Mouse (Mus musculus): Measurements from ENCODE around the gene Lnx2. TPM values are rescaled to one million over a fixed set of nuclear protein-coding genes. Genes with fewer than 3 reads are reported as not detected.

Lnx2 gene
- polyA plus RNA-seq, 1 experiment from 2014 or later: 8.1 TPM

DNA sequence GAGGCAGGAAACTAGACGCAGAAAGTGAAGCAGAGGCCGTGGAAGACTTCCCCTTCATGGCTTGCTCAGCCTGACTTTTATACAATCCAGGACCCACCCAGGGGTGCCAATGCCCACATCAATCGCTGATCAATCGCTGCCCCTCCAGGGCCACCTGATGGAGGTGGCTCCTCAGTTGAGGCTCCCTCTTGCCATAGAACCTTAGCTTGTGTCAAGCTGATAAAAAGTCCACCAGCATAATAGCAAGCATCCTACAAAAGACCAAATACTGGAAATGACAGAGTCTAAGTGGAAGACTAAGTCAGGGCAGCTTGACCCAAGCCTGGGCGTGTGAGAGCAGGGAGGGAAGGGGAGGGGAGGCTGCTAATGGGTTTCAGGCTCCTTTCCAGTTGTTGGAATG lies 39.7 kb downstream of the Lnx2 start:
- DNase-seq (ENCODE audit: low spot score) (no peak), ATAC-seq (no peak)
- Histone ChIP-seq H3K4me1 (ENCODE audit: control insufficient read depth, insufficient read depth, low read length) (peaks cover 2% of the 10 kb centered on the region; the same call in 1 of the 2 replicates), H3K9me3 (replicated peaks; ENCODE audit: control insufficient read depth, low read length) (no peaks in the 10 kb centered on the region), H3K36me3 (ENCODE audit: control insufficient read depth, insufficient read depth, low read length) (0 out of 2 replicates have a peak, but pooled peaks cover 2% of the 10 kb centered on the region), H3K27me3 (replicated peaks; ENCODE audit: control insufficient read depth, insufficient read depth, low read length) (no peaks in the 10 kb centered on the region), H3K4me2 (ENCODE audit: low read length) (no peak overlapping the region), H3K27ac (ENCODE audit: low read depth, low read length) (no peak overlapping the region), H3K9ac (ENCODE audit: low read length) (no peak overlapping the region), H3K4me3 (ENCODE audit: low read depth, low read length) (no peak overlapping the region)
- 84% methylated on average over 5 of the region's 5 CpGs for WGBS

DNA sequence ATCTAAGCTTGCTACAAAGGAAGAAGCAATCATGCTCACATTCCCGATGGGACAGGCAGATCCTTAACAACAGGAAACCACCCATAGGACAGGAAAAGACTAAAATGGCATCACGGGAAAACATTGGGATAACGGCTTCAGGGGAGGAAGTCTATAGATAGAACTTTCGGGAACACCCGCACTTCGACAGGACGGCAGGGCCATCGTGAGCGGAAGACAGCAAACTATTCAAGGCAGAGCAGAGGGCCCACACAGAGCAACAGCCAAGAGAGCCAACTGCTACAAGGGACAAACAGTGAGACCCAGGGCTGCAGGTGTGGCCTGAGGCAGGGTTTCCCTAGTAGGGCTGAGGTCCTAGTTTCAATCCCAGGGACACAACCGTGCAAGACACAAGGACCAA lies 40.4 kb downstream of the Lnx2 start:
- Histone ChIP-seq H3K4me1 (ENCODE audit: control insufficient read depth, insufficient read depth, low read length) (peaks cover 2% of the 10 kb centered on the region; the same call in 1 of the 2 replicates), H3K36me3 (ENCODE audit: control insufficient read depth, insufficient read depth, low read length) (0 out of 2 replicates have a peak, but pooled peaks cover 3% of the 10 kb centered on the region), H3K27me3 (replicated peaks; ENCODE audit: control insufficient read depth, insufficient read depth, low read length) (no peaks in the 10 kb centered on the region), H3K4me3 (ENCODE audit: low read depth, low read length) (no peak overlapping the region), H3K9me3 (replicated peaks; ENCODE audit: control insufficient read depth, low read length) (no peaks in the 10 kb centered on the region), H3K27ac (ENCODE audit: low read depth, low read length) (no peak overlapping the region), H3K4me2 (ENCODE audit: low read length) (no peak overlapping the region), H3K9ac (ENCODE audit: low read length) (no peak overlapping the region)
- no peak for DNase-seq (ENCODE audit: low spot score)
- WGBS: 89% methylated on average over 10 of the region's 10 CpGs
- ATAC-seq: no peak

DNA sequence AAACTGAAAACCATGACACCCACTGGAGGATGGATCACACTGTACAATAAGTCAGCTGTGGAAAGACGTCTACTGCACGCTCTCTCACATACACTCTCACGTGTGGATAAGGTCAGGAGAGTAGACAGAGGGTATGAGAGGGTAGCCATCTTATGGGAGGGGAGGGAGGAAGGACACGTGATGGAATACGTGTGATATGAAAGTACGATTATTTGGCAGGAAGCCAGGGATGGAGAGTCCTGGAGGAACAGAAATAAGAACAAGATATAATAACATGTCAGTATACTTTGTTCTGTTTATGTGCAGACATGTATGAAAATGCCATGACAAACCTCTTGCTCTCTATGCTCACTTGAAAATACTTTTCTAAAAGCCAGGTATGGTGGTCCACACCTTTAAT lies 41.1 kb downstream of the Lnx2 start:
- H3K4me3 ChIP-seq (ENCODE audit: low read depth, low read length): no peak overlapping the region
- DNase-seq (ENCODE audit: low spot score): no peak
- no peak overlapping the region for H3K9ac ChIP-seq (ENCODE audit: low read length)
- H3K4me1 ChIP-seq (ENCODE audit: control insufficient read depth, insufficient read depth, low read length): peaks cover 2% of the 10 kb centered on the region; the same call in 1 of the 2 replicates
- H3K9me3 ChIP-seq (replicated peaks; ENCODE audit: control insufficient read depth, low read length): no peaks in the 10 kb centered on the region
- 0 out of 2 replicates have a peak, but pooled peaks cover 3% of the 10 kb centered on the region for H3K36me3 ChIP-seq (ENCODE audit: control insufficient read depth, insufficient read depth, low read length)
- no peaks in the 10 kb centered on the region for H3K27me3 ChIP-seq (replicated peaks; ENCODE audit: control insufficient read depth, insufficient read depth, low read length)
- H3K27ac ChIP-seq (ENCODE audit: low read depth, low read length): no peak overlapping the region
- 89% methylated on average over 6 of the region's 6 CpGs for WGBS
- H3K4me2 ChIP-seq (ENCODE audit: low read length): no peak overlapping the region
- ATAC-seq: no peak

DNA sequence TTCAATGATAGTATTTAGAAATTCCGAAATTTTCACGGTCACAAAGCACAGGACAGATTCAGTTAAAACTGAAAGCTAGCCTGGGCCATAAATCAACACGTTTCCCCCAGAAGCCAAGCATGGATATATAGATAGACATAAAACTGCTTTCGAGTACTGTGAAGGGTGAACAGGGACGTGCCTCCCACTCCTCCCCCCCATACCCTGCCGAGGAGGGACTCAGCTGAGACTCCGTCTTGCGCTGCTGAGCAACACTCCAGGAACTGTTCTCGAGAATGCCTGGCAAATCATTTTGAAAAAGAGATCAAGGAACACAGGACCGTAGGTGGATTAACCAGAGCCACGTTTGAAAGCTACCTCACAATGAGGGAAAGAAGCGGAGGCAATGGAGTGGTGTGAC lies 42.1 kb downstream of the Lnx2 start:
- no peak overlapping the region for H3K4me3 ChIP-seq (ENCODE audit: low read depth, low read length)
- no peaks in the 10 kb centered on the region for H3K9me3 ChIP-seq (replicated peaks; ENCODE audit: control insufficient read depth, low read length)
- no peak overlapping the region for H3K4me2 ChIP-seq (ENCODE audit: low read length)
- H3K27me3 ChIP-seq (replicated peaks; ENCODE audit: control insufficient read depth, insufficient read depth, low read length): no peaks in the 10 kb centered on the region
- peaks cover 2% of the 10 kb centered on the region; the same call in 1 of the 2 replicates for H3K4me1 ChIP-seq (ENCODE audit: control insufficient read depth, insufficient read depth, low read length)
- 0 out of 2 replicates have a peak, but pooled peaks cover 3% of the 10 kb centered on the region for H3K36me3 ChIP-seq (ENCODE audit: control insufficient read depth, insufficient read depth, low read length)
- no peak overlapping the region for H3K9ac ChIP-seq (ENCODE audit: low read length)
- DNase-seq (ENCODE audit: low spot score) (no peak), ATAC-seq (no peak)
- 64% methylated on average over 12 of the region's 12 CpGs for WGBS
- H3K27ac ChIP-seq (ENCODE audit: low read depth, low read length): no peak overlapping the region

DNA sequence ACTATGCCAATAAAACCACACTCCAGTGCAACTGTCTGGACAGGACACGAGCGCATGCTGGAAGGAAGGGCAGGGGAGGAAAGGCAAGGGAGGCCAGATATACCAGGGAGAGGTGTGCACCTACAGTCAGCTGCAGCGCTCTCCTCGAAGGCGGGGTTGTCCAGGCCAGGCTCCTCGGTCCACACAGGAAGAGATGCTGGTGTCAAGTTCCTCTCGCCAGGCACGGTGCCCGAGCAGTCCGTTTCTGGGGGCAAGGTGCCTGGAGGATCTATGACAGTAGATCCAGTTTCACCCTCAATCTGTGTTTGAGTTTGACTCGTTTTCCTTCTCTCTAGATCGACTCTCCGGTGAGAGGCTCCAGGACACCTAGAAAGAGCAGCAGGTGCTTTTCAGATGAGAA lies 43.2 kb downstream of the Lnx2 start:
- DNase-seq (ENCODE audit: low spot score) (no peak), ATAC-seq (no peak)
- Histone ChIP-seq H3K4me2 (ENCODE audit: low read length) (no peak overlapping the region), H3K9me3 (replicated peaks; ENCODE audit: control insufficient read depth, low read length) (no peaks in the 10 kb centered on the region), H3K4me1 (ENCODE audit: control insufficient read depth, insufficient read depth, low read length) (peaks cover 2% of the 10 kb centered on the region; the same call in 1 of the 2 replicates), H3K27me3 (replicated peaks; ENCODE audit: control insufficient read depth, insufficient read depth, low read length) (no peaks in the 10 kb centered on the region), H3K9ac (ENCODE audit: low read length) (no peak overlapping the region), H3K36me3 (ENCODE audit: control insufficient read depth, insufficient read depth, low read length) (peaks cover 3% of the 10 kb centered on the region; the same call in 1 of the 2 replicates), H3K4me3 (ENCODE audit: low read depth, low read length) (no peak overlapping the region), H3K27ac (ENCODE audit: low read depth, low read length) (no peak overlapping the region)
- WGBS: 94% methylated on average over 13 of the region's 13 CpGs

DNA sequence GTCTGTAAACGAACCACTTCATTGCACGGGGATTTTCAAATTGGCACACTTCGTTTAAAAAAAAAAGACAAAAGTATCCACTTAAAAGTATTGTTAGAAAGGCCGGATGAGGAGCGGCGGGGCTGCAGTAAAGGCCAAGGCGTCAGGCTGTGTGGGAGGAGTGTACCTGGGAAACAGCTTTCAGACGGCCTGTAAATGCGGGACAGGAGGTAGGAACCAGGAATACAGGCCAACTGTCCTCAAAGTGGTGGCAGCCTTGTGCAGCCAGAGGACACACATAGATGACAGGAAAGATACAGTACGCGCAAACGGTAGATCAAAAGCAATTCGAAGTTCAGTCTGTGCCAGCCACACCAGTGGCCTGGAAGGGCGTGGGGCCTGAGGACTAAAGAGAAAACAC lies 45.1 kb downstream of the Lnx2 start:
- DNase-seq (ENCODE audit: low spot score): no peak
- Histone ChIP-seq H3K4me3 (ENCODE audit: low read depth, low read length) (no peak overlapping the region), H3K27ac (ENCODE audit: low read depth, low read length) (no peak overlapping the region), H3K4me1 (ENCODE audit: control insufficient read depth, insufficient read depth, low read length) (peaks cover 2% of the 10 kb centered on the region; the same call in 1 of the 2 replicates), H3K36me3 (ENCODE audit: control insufficient read depth, insufficient read depth, low read length) (peaks cover 3% of the 10 kb centered on the region; the same call in 1 of the 2 replicates), H3K4me2 (ENCODE audit: low read length) (no peak overlapping the region), H3K9me3 (replicated peaks; ENCODE audit: control insufficient read depth, low read length) (no peaks in the 10 kb centered on the region), H3K9ac (ENCODE audit: low read length) (no peak overlapping the region), H3K27me3 (replicated peaks; ENCODE audit: control insufficient read depth, insufficient read depth, low read length) (no peaks in the 10 kb centered on the region)
- 67% methylated on average over 14 of the region's 14 CpGs for WGBS
- no peak for ATAC-seq

DNA sequence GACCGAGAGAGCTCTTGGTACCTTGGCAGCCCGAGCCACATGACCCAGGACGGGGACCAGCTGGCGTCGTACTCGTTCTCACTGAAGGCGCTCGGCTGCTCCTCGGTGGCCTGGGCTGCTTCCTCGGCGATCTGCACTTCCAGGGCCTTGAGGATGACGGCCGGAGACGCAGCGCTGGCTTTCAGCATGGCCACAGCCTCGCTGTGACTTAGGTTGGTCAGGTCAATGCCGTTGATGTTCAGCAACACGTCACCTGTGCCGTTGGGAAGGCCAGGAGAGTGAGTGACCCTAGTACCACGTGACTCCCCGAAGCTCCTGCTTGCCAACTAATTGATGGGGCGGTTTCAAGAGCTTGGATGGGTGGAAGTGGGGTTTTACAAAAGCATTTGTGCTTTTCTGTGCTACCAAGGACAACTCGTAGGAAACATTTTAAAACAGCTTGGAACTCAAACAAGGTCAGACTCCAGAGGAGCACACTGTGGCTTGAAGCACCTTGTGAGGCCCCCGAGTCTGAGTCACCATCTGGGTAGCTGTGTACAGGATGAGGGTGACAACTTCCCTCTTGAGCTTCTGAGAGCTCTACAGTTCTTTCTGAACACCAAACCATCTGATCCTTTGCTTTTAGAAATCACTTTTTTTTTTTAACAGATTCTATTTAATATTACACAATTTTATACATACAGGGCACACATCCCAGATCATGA lies 51.9 kb downstream of the Lnx2 start:
- peaks cover 3% of the 10 kb centered on the region; the same call in 1 of the 2 replicates for H3K36me3 ChIP-seq (ENCODE audit: control insufficient read depth, insufficient read depth, low read length)
- ATAC-seq: no peak
- H3K27me3 ChIP-seq (replicated peaks; ENCODE audit: control insufficient read depth, insufficient read depth, low read length): no peaks in the 10 kb centered on the region
- no peak overlapping the region for H3K4me2 ChIP-seq (ENCODE audit: low read length)
- no peak overlapping the region for H3K4me3 ChIP-seq (ENCODE audit: low read depth, low read length)
- 86% methylated on average over 24 of the region's 24 CpGs for WGBS
- H3K9me3 ChIP-seq (replicated peaks; ENCODE audit: control insufficient read depth, low read length): no peaks in the 10 kb centered on the region
- no peak overlapping the region for H3K9ac ChIP-seq (ENCODE audit: low read length)
- no peak overlapping the region for H3K27ac ChIP-seq (ENCODE audit: low read depth, low read length)
- no peak for DNase-seq (ENCODE audit: low spot score)
- H3K4me1 ChIP-seq (ENCODE audit: control insufficient read depth, insufficient read depth, low read length): no peaks in the 10 kb centered on the region

DNA sequence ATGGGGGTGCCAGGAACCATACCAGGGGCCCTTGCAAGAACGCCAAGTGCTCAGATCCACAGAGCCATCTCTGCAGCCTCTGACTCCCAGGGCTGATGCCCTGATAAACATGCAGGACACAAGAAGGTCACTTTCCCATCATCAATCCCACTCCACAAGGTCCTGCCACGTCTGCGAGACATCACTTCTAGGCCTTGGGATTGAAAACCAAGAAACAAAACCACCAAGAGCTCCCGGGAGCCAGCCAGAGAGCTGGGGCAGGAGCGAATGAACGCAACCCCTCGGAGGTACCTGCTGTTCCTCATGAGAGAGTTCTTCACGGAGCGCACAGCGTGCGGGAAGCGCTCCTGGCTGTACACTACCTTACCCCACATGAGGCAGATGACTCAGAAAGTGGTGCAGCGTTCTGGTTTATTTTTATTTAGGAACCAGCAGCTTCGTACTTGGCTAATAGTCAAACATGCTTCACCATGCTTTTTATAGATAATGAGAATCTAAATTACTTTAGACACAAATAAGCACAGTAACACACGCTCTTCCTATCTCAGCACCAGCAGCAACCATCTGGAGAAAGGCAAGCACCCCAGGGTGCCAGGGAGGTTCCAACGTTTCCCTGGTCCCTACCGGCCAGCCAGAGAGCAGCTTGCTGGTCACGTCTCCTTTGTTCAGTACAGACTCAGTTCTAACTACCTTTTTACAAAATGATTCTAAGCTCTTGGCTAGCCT lies 53.0 kb downstream of the Lnx2 start:
- no peaks in the 10 kb centered on the region for H3K4me1 ChIP-seq (ENCODE audit: control insufficient read depth, insufficient read depth, low read length)
- DNase-seq (ENCODE audit: low spot score) (no peak), ATAC-seq (no peak)
- no peak overlapping the region for H3K27ac ChIP-seq (ENCODE audit: low read depth, low read length)
- H3K4me3 ChIP-seq (ENCODE audit: low read depth, low read length): no peak overlapping the region
- H3K36me3 ChIP-seq (ENCODE audit: control insufficient read depth, insufficient read depth, low read length): peaks cover 6% of the 10 kb centered on the region; the same call in 1 of the 2 replicates
- whole genome bisulfite sequencing: 83% methylated on average over 18 of the region's 18 CpGs
- H3K27me3 ChIP-seq (replicated peaks; ENCODE audit: control insufficient read depth, insufficient read depth, low read length): no peaks in the 10 kb centered on the region
- H3K9me3 ChIP-seq (replicated peaks; ENCODE audit: control insufficient read depth, low read length): no peaks in the 10 kb centered on the region
- H3K9ac ChIP-seq (ENCODE audit: low read length): no peak overlapping the region
- no peak overlapping the region for H3K4me2 ChIP-seq (ENCODE audit: low read length)

Data from forebrain, embryonic 14.5 days (tissue).